Mouse (Mus musculus): Measurements from ENCODE around the gene Btnl6.
"Not testable (repeated sequence)": the region's sequence is repeated elsewhere in the genome, so short reads cannot be mapped to it uniquely, and the experiment has no call there.

DNA sequence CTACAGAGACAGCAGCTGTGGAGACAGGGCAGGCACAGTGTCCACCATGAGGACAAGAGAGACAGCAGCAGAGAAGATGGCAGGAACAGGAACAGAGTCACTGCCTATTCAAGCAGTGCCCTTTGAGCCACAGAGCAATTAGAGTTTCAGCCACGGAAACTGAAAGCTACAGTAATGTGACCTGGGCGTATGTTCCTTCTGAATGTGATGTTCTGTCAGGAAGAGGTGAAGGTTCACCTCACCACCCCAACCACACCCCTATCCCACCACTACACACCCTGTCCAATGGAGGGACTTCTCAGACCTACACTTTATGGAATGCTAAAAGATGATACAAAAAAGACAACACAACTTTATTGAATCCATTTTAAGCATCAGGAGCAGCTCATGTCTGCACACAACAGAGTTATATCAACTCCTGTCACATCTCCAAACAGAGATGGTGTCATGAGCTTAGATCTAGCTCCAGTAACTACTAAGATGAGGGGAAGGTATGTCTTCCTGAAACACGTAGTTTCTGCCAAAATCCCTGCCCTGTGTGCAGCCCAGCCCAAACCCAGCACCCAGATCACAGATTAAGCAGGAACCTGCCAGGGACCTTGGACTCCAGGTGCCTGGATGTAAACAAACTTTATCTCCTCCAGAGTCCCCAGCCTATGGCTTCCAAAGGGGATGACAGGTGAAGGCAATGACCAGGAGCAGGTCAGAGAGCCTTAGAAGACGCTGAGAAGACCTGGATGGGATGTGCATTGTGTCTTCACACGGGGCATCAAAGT lies 39.7 kb downstream of the Btnl6 start, which contains the start of gene Btnl4:
- TF ChIP-seq EP300 (IDR thresholded peaks at IDR 0.05; ENCODE audit: insufficient read depth, low read depth, low read length); POLR2A (IDR thresholded peaks at IDR 0.05; ENCODE audit: insufficient read depth, low read length): not testable (repeated sequence)

All from ES-Bruce4 (cell line).